Mouse (Mus musculus): ENCODE measurements at regions not wholly inside any gene's neighbourhood (a gene's known extent, or its start where the extent isn't known, plus 50 kb on each side); places are given as distances from the start of the nearest gene placed in this dataset.
A peak's percentile ranks its signal among the peaks of the same experiment; 100 is the strongest.
"Not testable (repeated sequence)": the region's sequence is repeated elsewhere in the genome, so short reads cannot be mapped to it uniquely, and the experiment has no call there.

- Histone ChIP-seq H3K9ac (replicated peaks) (no peak overlapping the region), H3K27ac (replicated peaks) (no peak overlapping the region), H3K4me1 (no peaks in the 10 kb centered on the region), H3K36me3 (no peaks in the 10 kb centered on the region), H3K4me3 (replicated peaks) (no peak overlapping the region), H3K4me2 (no peak overlapping the region), H3K27me3 (replicated peaks) (no peaks in the 10 kb centered on the region), H3K9me3 (replicated peaks) (no peaks in the 10 kb centered on the region)
- WGBS = 22% methylated on average over 4 of the region's 4 CpGs
- ATAC-seq (ENCODE audit: low FRiP score) = no peak
These were observed 236.4 kb downstream of the Tmem114 start for GRCm38 (mm10) chr16:8188505-8188904.

- Histone ChIP-seq H3K4me2 (no peak overlapping the region), H3K27me3 (replicated peaks) (no peaks in the 10 kb centered on the region), H3K4me3 (replicated peaks) (no peak overlapping the region), H3K9ac (replicated peaks) (no peak overlapping the region), H3K9me3 (replicated peaks) (no peaks in the 10 kb centered on the region), H3K36me3 (no peaks in the 10 kb centered on the region), H3K27ac (replicated peaks) (no peak overlapping the region), H3K4me1 (no peaks in the 10 kb centered on the region)
- ATAC-seq (ENCODE audit: low FRiP score) = no peak
- 68% methylated on average over 6 of the region's 6 CpGs for WGBS
These were observed 240.2 kb downstream of the Tmem114 start for GRCm38 (mm10) chr16:8184781-8185180.

GRCm38 (mm10) chr16:8178946-8179345, 246.0 kb downstream of the Tmem114 start:
- 15% methylated on average over 1 of the region's 1 CpGs for WGBS
- Histone ChIP-seq H3K27ac (replicated peaks) (0 out of 2 replicates have a peak overlapping the region, but pooled peaks have one; percentile 2), H3K27me3 (replicated peaks) (no peaks in the 10 kb centered on the region), H3K4me3 (replicated peaks) (no peak overlapping the region), H3K9ac (replicated peaks) (no peak overlapping the region), H3K4me1 (peaks cover 14% of the 10 kb centered on the region), H3K4me2 (no peak overlapping the region), H3K36me3 (no peaks in the 10 kb centered on the region), H3K9me3 (replicated peaks) (no peaks in the 10 kb centered on the region)
- no peak for ATAC-seq (ENCODE audit: low FRiP score)

GRCm38 (mm10) chr16:8177226-8177625, 247.7 kb downstream of the Tmem114 start:
- not testable (repeated sequence) for H3K36me3 ChIP-seq; H3K9me3 ChIP-seq (replicated peaks); H3K27ac ChIP-seq (replicated peaks); ATAC-seq (ENCODE audit: low FRiP score); H3K27me3 ChIP-seq (replicated peaks); H3K4me2 ChIP-seq; H3K4me3 ChIP-seq (replicated peaks); H3K9ac ChIP-seq (replicated peaks)
- WGBS = 95% methylated on average over 7 of the region's 7 CpGs
- peaks cover 14% of the 10 kb centered on the region for H3K4me1 ChIP-seq

- no peak for ATAC-seq (ENCODE audit: low FRiP score)
- H3K4me2 ChIP-seq = no peak overlapping the region
- peaks cover 14% of the 10 kb centered on the region for H3K4me1 ChIP-seq
- H3K36me3 ChIP-seq = no peaks in the 10 kb centered on the region
- no peak overlapping the region for H3K4me3 ChIP-seq (replicated peaks)
- no peaks in the 10 kb centered on the region for H3K27me3 ChIP-seq (replicated peaks)
- H3K9me3 ChIP-seq (replicated peaks) = no peaks in the 10 kb centered on the region
- H3K27ac ChIP-seq (replicated peaks) = no peak overlapping the region; the same call in 1 of the 2 replicates
- no peak overlapping the region for H3K9ac ChIP-seq (replicated peaks)
- WGBS = 59% methylated on average over 6 of the region's 6 CpGs
These were observed 248.8 kb downstream of the Tmem114 start for GRCm38 (mm10) chr16:8176126-8176525.

Measured in neural tube, embryonic 15.5 days (tissue).